Mouse (Mus musculus) adrenal gland, adult 2 months (tissue): ENCODE measurements at regions not wholly inside any gene's neighbourhood (a gene's known extent, or its start where the extent isn't known, plus 50 kb on each side); places are given as distances from the start of the nearest gene placed in this dataset.
A peak's percentile ranks its signal among the peaks of the same experiment; 100 is the strongest.

Source experiments
- DNase-seq: peaks from one replicate; pipeline ENCODE4 v3.0.0; 2021

DNA sequence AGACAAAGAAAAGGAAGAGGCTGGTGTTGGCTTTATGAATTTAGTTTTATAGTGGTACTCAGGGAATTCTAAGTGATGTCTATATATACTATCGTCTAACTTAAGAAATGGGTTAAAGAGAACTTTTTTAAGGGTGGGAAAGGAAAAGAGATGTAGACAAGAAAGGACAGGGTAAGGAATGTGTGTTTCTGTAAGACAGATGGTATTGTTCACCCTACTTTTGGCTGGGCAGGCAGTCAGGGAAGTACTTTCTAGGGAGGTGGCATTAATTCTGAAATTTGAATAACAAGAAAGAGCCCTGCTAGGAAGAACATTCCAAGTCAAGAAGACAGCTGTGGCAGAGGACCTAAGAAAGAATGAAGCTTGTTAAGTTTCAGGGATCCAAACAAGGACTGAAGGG, 263.0 kb downstream of the Pik3r1 start:
- no peak for DNase-seq

DNA sequence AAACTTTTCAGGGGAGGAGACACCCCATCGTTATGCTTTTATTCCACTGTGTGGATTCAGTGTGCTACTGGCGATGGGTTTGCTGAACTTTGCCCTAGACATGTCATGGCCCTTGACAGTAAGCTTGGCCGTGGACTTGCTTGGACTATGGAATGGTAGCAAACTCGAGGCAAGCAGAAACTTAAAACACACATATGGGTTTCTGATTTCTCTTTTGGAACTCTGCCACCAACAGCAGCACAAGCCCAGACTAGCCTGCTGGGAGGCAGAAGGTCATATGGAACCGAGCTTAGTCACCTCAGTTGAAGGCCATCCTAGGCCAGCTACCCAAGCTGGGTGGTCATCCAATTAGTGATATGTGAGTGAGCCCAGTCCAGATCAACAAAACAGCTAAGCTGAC, 263.8 kb downstream of the Pik3r1 start:
- peak; percentile 82 for DNase-seq

DNA sequence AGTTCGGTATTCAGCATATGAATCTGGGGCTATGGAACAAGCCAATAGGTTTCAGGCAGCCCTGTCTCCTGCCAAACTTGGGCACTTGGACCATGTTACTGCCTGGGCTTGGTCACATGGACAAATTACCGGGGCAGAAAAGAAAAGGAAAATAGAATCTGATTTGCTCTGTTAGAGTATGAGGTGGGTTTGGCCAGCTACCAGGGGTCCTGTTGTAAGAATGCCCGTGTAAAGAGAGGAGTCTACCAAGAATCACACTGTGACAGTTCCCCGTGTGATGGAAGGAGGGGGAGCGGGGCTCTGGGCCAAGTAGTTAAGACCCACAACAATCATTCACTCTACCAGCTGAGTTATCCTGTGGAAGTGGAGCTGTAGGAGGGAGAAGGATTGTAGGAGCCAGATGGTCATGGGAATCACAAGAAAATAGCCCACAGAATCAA, 266.2 kb downstream of the Pik3r1 start:
- DNase-seq = no peak

DNA sequence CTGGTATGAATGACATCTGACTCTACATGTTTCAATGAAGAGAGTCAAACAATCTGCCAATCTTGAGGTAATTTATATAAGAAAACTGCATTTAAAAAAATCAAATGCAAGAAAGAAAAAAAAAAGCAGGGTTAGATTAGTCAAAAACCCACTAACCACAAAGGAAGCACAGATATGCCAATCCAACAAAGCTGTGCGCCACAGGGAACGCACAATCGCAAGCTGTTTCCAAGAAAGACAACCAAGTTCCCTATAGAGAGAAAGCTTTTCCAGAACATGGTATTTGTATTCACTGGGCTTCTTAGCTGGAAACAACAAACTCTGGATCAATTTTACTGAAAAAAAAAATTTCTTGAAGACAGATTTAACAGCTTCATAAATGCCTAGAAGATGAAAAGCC, 267.0 kb downstream of the Pik3r1 start:
- DNase-seq = no peak

DNA sequence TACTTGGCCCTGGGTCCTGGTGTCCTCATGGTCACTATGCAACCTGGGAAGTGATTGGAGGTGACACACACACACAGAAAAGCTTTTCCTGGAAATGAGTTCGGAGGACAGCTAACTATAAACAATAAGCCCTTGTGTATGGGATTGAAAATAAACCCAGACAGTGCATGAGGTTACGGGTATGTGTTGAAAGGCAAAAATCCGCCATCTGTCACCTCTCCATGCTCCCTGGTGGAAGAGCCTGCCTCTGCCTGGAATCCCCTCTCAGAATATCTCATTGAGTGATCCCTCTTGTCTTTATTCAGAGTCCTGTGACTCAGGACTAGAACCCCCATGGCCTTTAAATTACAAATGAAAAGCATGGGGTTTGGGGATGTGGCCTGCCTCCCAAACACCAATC, 276.2 kb downstream of the Pik3r1 start:
- DNase-seq = no peak

DNA sequence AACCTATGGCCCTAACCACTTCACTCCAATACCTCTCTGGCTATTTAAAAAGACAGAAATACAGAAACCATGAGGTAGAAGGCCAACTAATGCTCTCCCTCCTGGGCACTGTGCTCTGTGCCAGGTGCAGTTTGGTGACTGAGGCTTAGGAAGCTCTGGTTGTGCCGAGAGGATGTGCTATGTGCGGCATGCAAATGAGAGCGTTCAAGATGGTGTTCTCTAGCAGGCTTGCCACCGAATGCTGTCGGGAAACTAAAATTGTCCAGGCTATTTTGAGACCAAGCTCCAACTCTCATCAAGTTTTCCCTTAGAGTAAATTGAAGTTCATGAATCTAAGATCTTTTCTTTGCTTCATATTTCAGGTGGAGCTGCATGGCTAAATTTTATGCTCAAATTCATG, 277.1 kb downstream of the Pik3r1 start:
- no peak for DNase-seq

DNA sequence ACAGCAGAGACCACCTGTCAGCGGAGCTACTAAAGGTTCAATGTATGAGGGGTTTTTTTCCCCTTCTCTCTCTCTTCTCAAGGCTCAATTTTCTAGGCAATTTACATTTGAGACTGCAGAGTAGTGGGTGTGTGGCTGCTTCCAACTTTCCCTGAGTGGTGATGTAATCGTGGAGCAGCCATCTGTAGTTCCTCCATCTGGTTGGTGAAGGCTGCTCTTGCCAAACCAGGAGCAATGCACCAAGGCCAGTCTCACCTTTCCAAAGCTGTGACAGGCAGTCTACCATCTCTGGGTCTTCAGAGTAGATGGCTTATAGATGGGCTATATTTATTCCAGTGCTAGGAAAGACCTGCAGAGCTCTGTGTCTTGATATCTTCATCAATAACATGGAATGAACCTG, 280.4 kb downstream of the Pik3r1 start:
- no peak for DNase-seq

DNA sequence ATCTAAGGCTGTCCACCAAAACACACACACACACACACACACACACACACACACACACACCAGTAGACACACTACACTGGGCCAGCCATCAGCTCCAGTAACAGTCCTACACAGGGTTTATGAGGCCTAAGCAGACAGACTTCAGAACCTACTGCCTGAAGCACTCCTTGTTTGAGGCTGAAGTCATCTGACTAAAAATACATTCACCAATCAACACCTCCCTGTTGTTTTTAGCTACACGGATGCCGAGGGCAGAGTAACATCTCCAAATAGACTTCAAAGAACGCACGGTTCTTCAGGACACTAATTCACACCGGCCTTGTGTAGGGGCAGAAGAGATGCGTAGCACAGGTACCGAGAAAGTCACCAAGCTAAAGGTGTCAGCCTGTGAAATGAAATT, 282.2 kb downstream of the Pik3r1 start:
- DNase-seq = no peak

DNA sequence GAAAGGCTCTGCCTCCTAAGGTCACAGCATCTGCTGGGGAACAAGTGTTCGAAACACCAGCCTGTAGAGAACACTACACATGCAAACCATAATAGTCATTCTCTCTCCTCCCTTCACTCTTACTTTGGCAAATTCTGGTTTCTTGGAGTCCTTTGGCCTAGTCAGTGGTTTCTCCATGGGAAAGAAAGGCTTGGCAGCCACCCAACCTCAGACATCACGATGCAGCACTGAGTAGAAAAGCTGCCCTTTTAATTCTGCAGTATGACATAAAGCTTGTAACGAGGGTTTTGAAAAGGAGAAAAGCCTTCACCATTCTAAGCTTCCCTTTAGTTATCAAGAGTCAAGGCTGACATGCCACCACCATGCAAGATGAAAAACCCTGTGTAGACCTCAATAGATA, 284.2 kb downstream of the Pik3r1 start:
- DNase-seq = no peak

DNA sequence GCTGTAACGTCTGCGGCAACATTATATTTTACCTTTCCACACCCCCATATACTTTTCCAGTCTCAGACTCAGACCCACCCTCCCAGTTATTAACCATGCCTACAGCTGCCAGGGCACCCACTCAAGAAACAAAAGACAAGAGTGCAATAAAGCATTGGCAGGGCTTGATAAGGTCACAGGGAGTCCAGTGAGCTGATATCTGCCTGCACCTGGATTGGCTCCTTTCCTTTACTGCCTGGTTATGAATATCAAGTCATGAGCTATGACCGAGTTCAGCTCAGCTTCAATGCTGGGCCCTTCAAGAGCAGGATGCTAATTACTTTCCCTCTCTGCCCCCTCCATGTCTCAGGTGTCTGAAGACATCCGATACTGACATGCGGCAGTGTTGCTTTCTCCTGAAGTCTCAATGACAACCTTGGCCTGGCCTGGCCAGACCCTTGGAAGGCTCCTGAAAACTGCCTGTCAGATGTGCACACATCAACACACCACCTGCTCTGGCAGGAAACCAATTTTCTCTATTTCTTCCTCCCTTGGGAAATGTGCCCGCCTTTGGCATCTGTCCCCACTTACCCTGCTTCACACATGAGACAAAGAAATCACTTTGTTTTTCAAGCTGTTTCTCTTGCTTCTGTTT, 286.3 kb downstream of the Pik3r1 start:
- DNase-seq = no peak

DNA sequence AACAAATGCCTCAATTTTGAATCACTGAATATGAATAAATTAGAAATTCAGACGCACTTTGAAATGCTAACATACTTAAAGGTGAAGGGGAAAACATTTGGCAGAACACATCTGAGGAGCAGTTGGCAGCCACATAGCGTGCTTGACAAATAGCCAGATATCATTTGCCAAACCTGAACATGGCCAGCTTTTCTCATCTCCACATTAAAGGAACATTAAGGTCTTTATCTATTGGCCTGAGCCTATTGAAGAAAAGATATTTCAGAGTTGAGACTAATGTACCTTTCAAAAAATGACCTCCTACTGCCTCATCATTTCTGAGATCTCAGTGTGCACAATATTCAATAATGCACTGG, 288.7 kb downstream of the Pik3r1 start:
- DNase-seq = no peak

DNA sequence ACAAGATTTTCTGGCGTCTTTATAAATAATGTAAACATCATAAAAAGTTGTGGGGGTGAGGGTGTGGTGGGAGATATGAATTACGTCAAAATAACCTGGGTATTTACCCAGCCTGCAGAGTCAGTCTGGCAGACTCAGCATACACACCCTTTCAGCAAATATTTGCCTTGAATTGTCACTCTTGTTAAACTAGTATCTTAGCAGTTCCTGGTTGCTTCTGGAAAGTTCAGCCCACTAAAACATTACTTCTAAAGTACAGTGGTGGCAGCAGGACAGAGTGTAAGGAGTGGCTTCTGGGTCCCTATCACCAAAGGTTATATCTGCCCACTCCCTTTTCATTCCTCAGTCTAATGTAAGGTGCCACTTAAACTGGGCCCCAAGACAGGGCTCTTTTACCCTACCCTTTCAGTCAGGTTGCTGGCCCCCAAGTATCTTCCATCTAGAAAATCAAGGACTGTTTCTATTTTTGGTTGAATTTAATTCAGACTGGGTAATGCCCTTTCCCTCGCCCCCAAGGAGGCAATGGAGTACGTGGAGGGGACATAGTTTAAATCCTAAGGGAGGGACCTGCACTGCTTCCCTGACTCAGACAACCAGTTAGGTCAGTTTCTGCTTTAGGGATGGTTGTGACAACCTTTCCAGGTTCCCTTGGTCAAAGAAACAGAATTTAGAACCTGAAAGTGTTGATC, 289.3 kb downstream of the Pik3r1 start:
- DNase-seq = no peak

DNA sequence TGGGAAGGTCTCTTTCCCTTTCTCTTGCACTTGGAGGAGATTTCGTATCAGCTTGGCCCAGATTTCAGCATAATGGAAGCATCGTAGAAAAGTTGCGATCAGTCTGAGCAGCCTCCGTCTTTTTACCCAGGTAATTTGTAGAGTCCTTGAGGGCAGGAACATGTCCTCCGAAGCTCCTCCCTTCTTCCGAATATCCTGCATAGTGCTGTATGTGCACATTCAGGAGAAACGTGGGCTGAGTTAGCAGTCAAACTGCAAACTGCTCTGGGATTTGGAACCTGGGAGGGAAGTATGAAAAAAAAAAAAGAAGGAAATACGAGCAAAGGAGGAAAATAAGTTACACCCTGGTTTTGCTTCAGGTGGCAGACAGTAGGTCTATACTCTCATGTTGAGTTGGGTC, 294.7 kb downstream of the Pik3r1 start:
- no peak for DNase-seq

DNA sequence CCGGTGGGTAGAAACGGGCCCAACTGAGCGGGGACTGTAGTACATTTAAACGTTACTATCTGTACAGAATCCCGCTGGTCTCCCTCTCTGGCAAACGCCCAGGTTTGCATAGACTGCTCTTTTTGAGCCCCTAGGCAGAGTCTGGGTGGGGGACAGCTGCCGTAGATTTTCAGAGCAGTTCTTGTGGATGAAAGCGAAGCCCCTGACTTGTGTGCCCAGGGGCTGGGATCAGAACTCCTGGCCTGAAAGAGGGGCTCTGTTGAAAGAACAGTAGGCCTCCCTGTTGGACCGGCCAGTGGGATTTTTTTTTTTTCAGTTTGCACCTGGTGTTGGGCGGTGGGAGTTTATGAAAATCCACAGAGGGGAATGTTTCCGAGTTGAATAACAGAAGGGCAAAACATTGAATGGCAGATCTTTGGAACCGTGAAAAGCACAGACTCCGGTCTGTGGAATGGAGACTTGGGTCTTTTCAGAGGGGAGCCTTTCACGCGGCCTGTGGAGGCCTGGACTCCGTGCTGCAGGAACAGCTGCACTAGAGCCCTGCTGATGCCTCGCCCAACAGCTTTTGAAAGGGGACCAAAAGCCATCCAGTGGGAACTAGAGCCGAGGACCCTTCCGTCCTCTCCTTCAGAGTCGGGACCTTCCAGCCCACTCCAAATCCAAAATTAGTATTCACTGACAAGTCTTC, 297.3 kb downstream of the Pik3r1 start:
- no peak for DNase-seq

DNA sequence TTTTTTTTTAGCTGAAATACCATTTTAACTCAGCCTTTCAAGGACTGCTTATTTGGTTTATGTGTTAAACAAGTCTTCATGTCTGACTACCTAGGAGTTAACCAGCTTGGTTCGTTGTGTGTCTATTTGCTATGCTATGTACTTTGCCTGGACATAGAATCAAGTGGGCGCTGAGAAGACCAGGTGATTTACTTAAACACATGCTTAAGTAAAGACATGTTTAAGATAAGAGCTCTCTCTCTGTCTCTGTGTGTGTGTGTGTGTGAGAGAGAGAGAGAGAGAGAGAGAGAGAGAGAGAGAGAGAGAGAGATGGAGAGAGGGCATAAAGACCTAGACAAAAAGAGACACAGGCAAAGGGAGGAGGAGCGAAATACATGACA, 302.3 kb downstream of the Pik3r1 start:
- no peak for DNase-seq

DNA sequence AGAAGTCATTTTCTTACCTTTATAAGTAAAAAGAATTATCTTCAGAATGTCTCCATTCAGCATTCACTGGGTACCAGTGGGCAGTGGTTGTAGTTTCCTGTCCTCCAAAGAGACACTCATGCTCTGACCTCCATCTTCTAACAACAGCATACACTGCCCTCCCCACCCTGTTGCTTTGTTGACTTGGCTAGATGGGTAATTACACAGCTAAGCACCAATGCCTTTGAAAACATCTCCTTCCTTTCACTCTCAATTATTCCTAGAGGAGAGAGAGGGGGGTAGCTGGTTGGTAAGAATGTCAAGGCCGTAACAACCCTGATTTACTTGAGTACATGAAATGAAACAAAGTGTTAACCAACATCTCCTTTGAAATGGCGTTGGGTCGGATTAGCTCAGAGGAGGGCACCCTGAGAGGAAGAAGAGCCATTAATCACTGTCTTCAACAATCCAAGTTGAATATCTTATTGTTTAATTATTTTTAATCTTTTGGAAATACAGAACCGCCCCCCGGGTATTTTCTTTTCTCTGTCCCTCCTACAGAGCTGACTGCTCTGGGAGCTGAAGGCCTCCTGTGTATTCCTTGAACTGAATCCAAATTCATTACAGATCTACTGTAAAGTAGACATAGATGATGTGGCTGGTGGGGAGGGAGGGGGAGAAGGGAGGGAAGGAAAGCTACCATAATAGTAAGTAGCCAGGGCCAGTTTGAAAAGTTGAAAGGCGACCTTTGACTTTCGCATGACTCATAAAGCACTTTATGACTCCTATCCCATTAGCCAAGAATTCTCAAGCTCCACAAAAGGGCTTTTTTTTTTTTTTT, 302.9 kb downstream of the Pik3r1 start:
- DNase-seq = peak; percentile 73

DNA sequence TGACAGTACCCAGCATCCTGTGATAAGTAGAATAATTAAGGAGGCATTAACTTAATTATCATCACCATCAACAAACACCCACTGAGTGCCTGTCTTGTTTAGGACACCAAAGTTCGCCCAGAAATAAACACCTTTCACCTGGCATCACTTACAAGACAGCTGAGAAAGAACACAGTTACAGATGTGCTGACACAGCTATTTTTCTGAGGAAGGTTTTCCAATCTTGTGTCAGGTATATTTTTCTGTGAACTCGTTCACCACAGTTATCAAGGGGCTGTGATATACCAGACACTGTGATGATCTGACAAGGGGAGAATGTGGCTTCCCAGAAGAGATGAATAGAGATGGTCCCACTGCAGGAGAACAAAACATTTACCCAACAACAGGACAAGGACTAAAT, 311.1 kb downstream of the Pik3r1 start:
- no peak for DNase-seq

DNA sequence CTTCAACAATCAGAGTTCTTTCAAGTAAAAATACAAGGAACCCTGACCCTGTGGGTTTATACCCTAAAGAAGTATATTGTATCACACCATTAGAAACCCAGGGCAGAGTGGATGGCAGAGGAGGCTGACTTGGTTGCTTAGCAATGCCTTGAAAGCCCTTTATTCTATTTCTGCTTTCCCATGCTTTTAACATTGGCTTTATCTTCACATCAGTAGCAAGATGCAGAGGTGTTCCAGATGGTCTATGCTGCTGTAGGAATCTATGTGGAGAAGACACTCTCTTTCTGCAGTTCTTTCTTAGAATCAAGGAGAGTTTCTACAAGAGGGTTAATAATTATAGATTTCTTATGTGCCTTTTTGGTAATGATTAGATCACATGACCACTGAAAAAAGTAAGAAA, 313.7 kb downstream of the Pik3r1 start:
- DNase-seq = no peak

DNA sequence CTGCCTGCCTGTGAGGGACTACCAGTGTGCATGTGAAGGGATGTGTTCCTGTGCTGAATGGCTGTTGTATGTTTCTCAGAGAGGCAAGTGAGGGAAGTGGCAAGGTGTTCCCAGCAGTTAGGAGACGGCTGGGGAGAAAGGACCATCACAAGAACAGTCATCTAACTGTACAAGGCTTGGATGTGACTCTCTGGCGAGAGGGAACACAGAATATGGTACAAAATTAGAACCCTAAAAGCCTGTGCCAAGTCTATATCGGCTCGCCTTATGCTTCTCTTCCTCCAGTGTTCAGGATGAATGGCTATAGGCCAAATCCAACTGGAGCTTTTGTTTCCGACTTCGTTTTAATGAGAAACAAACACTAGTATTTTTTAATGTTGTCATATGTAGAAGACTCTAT, 317.5 kb downstream of the Pik3r1 start:
- no peak for DNase-seq

DNA sequence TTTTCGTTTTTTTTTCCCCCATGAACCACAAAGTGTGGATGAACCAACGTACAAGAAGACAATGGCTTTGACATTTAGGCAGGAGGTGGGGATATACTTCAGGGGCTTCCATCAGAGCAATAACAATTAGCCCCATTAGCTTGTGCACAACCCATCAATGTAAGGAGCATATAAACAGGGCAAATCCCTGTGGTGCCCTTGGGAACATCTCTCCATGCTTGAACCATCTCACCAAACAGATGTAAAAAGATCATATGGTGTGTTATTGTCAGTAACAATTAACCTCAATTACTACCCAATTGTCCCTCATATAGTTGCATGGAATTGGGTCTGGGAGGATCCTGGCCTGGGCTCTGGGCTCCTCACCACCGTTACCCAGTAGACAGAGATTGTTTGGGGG, 328.5 kb downstream of the Pik3r1 start:
- DNase-seq = no peak

DNA sequence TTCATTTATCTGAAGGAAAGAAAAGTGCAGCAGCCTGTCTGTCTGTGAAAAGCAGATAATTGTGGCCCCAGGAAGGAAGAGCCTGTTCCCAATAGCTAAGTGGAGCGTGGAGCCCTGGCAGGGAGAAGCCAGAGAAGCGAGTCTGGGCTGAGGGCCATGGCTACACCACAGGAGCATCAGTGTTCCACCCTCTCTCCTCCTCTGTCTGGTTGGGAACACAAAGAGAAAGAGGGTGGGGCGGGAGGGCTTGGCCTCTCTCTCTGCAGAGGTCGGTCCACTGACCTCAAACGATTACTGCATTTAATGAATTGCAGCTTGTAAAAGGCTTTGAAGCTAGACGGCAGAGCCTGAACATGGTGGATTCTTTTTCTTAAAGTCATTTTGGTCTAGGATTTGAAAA, 329.0 kb downstream of the Pik3r1 start:
- no peak for DNase-seq

DNA sequence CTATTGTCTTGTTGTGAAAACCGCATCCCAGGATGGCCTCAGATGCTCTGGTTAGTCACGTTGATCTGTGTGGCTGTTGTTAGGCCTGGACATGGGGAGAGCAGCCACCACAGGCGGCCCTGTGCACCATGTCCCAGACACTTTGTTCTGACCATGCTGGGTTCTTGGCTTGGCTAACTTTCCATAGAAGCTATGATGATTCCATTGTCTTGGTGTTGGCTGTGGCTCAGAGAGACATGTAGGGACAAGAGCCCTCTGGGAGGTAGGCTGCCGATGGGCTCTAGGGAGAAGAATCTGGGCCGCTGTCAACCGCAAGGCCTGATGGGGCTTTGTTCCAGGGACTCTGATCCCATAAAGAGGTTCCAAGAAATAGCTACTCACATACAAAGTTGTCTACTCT, 334.9 kb downstream of the Pik3r1 start:
- DNase-seq = no peak
